Mouse (Mus musculus): ENCODE measurements around the gene Fam50a.

DNA sequence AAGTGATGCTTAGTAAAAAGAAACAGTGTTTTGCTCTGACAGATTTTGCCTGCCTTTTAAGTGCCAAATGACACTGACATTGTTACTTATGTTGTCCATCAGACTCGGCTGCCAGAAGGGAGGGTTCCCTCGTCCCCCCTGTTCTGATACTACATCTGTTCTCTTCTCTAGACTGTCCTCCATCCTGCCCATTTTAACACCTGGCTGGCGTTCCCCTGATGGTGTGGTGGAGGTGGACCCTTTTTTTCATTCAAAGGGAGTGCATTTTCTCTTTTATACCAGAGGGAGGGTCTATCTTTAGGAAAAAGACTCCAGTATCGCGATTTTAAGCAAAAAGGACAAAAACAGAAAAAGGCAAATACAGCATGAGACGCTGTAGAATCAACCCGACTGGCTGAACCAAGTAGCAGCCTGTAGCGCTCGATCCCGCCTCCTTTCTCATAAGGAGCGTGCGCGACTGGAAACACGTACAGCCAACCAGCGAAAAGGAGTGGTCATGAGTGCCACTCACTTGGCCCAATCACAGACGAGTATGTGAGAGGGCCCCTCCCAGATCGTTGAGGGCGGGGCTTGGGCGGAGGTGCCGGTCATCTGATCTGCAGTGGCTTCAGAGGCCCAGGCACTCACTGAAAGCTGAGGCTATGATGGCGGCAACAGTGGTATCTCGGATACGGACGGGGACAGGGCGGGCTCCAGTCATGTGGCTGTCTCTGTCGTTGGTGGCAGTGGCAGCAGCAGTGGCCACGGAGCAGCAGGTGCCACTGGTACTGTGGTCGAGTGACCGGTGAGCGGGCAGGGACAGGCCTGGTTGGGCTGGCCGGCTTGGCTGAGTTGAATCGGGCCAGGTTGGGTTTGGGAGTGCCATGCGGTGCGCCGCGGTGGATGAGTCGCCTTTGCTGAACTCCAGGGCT is 16.0 kb upstream of the Fam50a start, which contains the start of gene Atp6ap1:
- TF ChIP-seq CTCF (IDR thresholded peaks at IDR 0.05; ENCODE audit: borderline replicate concordance, insufficient read depth, low read depth, low read length) (no peak), POLR2A (IDR thresholded peaks at IDR 0.05; ENCODE audit: borderline replicate concordance, insufficient read depth, low read length) (peak; percentile 87; the same call in 1 of the 2 replicates)
